Mouse (Mus musculus): ENCODE results near the gene Zc3h12b. TPM values are rescaled to one million over a fixed set of nuclear protein-coding genes. Genes with fewer than 3 reads are reported as not detected.

The Zc3h12b gene
- under 1 TPM; 0.17 to 0.77 TPM for total RNA-seq (2023)

GRCm38 (mm10) chrX:95711227-95712111, at the start of gene Zc3h12b:
Zc3h12b (plus strand) TSS chrX:95711678.

DNA sequence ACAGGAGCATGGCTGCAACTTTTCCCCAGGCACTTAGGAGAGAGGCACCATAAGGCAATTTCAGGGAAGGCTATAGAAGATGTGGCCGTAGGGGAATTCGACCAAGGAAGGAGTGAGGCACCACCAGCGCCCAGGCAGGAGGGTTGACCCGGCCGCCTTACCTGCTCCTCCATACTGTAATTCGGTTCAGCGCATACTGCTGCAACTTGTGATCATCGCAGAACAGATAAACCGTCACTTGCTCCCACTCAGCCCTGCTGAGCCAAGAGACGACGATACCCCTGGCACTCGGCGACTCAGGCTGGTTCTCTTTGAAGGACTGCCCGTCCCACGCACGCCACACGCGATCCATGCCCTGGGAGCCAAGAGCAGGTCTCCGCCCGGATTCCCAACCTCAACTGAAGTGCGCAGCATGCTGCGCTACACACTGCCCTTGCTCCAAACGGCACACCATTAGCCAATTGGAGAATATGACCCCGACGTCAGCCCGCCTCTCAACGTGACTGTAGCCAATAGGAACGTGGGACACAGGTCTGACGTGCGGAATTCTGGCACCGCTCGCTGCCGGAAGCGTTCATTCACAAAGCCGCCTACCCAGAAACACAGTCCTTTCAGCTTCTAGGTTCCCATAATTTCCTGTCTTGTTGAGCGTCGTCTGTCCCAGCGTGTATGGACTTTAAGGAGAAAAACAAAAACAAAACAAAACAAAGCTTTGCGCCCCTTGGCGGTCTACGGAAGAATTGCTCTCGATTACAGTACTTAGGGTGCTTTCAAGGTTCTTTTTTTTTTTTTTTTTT, 245.2 kb downstream of the Zc3h12b start, which contains the start of gene Las1l:
Gene Las1l (minus strand): TSS at position 466 of the 797 bp plus-strand sequence.

Other genes with a start within 250 kb of the Zc3h12b start
- not detected for gene Asb12, start 153.7 kb upstream of the Zc3h12b start, total RNA-seq (2023)
- gene Pfn5, start 153.6 kb upstream of the Zc3h12b start, total RNA-seq (2023) = not detected
- 1 to 10 TPM; 3.7 TPM for gene Zc4h2, start 53.2 kb upstream of the Zc3h12b start, total RNA-seq (2023)
- gene Las1l, start 245.3 kb downstream of the Zc3h12b start, total RNA-seq (2023) = 10 to 100 TPM; 69.6 to 70.4 TPM

All from B cell, adult 67 days (primary cell).